Mouse (Mus musculus) limb, embryonic 10.5 days (tissue): Measurements from ENCODE around the gene Pkig. TPM values are rescaled to one million over a fixed set of nuclear protein-coding genes. Genes with fewer than 3 reads are reported as not detected.
"Not testable (repeated sequence)": the region's sequence is repeated elsewhere in the genome, so short reads cannot be mapped to it uniquely, and the experiment has no call there.

Source experiments
- DNase-seq: peaks from one replicate; pipeline ENCODE4 v3.0.0-alpha.2; 2017; ENCODE audit warnings: low spot score
- H3K27ac ChIP-seq: fragments of 300-500 bp; sonication (generic); 2 replicates; pipeline ENCODE4 v1.5.1; 2016; ENCODE audit warnings: mild to moderate bottlenecking
- H3K27me3 ChIP-seq: fragments of 300-500 bp; sonication (generic); 2 replicates; pipeline ENCODE4 v1.6.1; 2016; ENCODE audit warnings: low read depth, mild to moderate bottlenecking; ENCODE audit not compliant: poor library complexity, severe bottlenecking
- H3K36me3 ChIP-seq: fragments of 300-500 bp; sonication (generic); 2 replicates; pipeline ENCODE4 v1.6.1; 2016; ENCODE audit warnings: mild to moderate bottlenecking, moderate library complexity
- H3K4me1 ChIP-seq: fragments of 300-500 bp; sonication (generic); 2 replicates; pipeline ENCODE4 v1.6.1; 2016
- H3K4me3 ChIP-seq: fragments of 300-500 bp; sonication (generic); 2 replicates; pipeline ENCODE4 v1.5.1; 2016; ENCODE audit warnings: mild to moderate bottlenecking, moderate library complexity
- H3K9me3 ChIP-seq: fragments of 300-500 bp; sonication (generic); replicated peaks from 2 replicates; pipeline ENCODE4 v1.6.1; 2016; ENCODE audit warnings: mild to moderate bottlenecking
- WGBS: fragments of 180-500 bp; shearing (Covaris S2); methylation state at CpG from one replicate; pipeline ENCODE4 v1.1.7; 2016; 5-methylcytosine and 5-hydroxymethylcytosine counted together
- polyA plus RNA-seq: library from polyadenylated mRNA; unstranded; fragments of >200 nt; fragmentation: Nextera tagmentation; extraction: Ambion mirVana; gene quantifications from 2 replicates; pipeline ENCODE4 v1.2.1, GENCODE M21; 2016

Pkig gene
- 191 and 204 TPM in 2 replicates for polyA plus RNA-seq

- Histone ChIP-seq H3K36me3 (peaks cover 5% of the 10 kb centered on the region; the same call in 1 of the 2 replicates), H3K4me1 (peaks cover 23% of the 10 kb centered on the region), H3K9me3 (no peaks in the 10 kb centered on the region), H3K27me3 (no peaks in the 10 kb centered on the region), H3K27ac (peak within 1 kb of the TSS; percentile 94), H3K4me3 (peak within 1 kb of the TSS; percentile 74)
- DNase-seq = peak; percentile 94
- under 1% methylated on average over 71 of the region's 71 CpGs for WGBS
Observed at GRCm38 (mm10) chr2:163657975-163658886, at the start of gene Pkig. TSS of gene Pkig (plus strand) at chr2:163658386.

- Histone ChIP-seq H3K27ac (no peak overlapping the region), H3K9me3 (no peaks in the 10 kb centered on the region), H3K4me1 (no peaks in the 10 kb centered on the region), H3K4me3 (no peak overlapping the region), H3K27me3 (no peaks in the 10 kb centered on the region), H3K36me3 (peaks cover 56% of the 10 kb centered on the region)
- no peak for DNase-seq
- 85% methylated on average over 12 of the region's 12 CpGs for WGBS
Observed at GRCm38 (mm10) chr2:163609281-163609975, 48.8 kb upstream of the Pkig start.

- Histone ChIP-seq H3K4me1 (no peaks in the 10 kb centered on the region), H3K27ac (no peak overlapping the region), H3K4me3 (no peak overlapping the region), H3K36me3 (peaks cover 73% of the 10 kb centered on the region), H3K27me3 (no peaks in the 10 kb centered on the region), H3K9me3 (no peaks in the 10 kb centered on the region)
- DNase-seq = no peak
- WGBS = 71% methylated on average over 9 of the region's 9 CpGs
Observed at GRCm38 (mm10) chr2:163611176-163611575, 47.0 kb upstream of the Pkig start.

- no peak overlapping the region for H3K27ac ChIP-seq
- WGBS = 94% methylated on average over 5 of the region's 5 CpGs
- H3K4me3 ChIP-seq = no peak overlapping the region
- H3K36me3 ChIP-seq = peaks cover 86% of the 10 kb centered on the region
- no peak for DNase-seq
- no peaks in the 10 kb centered on the region for H3K4me1 ChIP-seq
- no peaks in the 10 kb centered on the region for H3K27me3 ChIP-seq
- no peaks in the 10 kb centered on the region for H3K9me3 ChIP-seq
Observed at GRCm38 (mm10) chr2:163613206-163613605, 45.0 kb upstream of the Pkig start.

- no peak for DNase-seq
- no peak overlapping the region for H3K4me3 ChIP-seq
- H3K36me3 ChIP-seq = peaks cover 94% of the 10 kb centered on the region
- H3K9me3 ChIP-seq = no peaks in the 10 kb centered on the region
- no peak overlapping the region for H3K27ac ChIP-seq
- no peaks in the 10 kb centered on the region for H3K4me1 ChIP-seq
- 94% methylated on average over 4 of the region's 4 CpGs for WGBS
- no peaks in the 10 kb centered on the region for H3K27me3 ChIP-seq
Observed at GRCm38 (mm10) chr2:163613990-163614389, 44.2 kb upstream of the Pkig start.

- DNase-seq = no peak
- Histone ChIP-seq H3K27ac (no peak overlapping the region), H3K9me3 (no peaks in the 10 kb centered on the region), H3K4me1 (no peaks in the 10 kb centered on the region), H3K36me3 (peaks cover 100% of the 10 kb centered on the region), H3K4me3 (no peak overlapping the region), H3K27me3 (no peaks in the 10 kb centered on the region)
- 95% methylated on average over 9 of the region's 9 CpGs for WGBS
Observed at GRCm38 (mm10) chr2:163615401-163615800, 42.8 kb upstream of the Pkig start.

GRCm38 (mm10) chr2:163615906-163616651 is 42.1 kb upstream of the Pkig start:
- DNase-seq = no peak
- H3K4me3 ChIP-seq = no peak overlapping the region
- H3K27me3 ChIP-seq = no peaks in the 10 kb centered on the region
- H3K9me3 ChIP-seq = no peaks in the 10 kb centered on the region
- WGBS = 88% methylated on average over 4 of the region's 4 CpGs
- no peaks in the 10 kb centered on the region for H3K4me1 ChIP-seq
- peaks cover 100% of the 10 kb centered on the region for H3K36me3 ChIP-seq
- H3K27ac ChIP-seq = no peak overlapping the region

- Histone ChIP-seq H3K27ac (no peak overlapping the region), H3K27me3 (no peaks in the 10 kb centered on the region), H3K36me3 (peaks cover 99% of the 10 kb centered on the region), H3K4me3 (no peak overlapping the region), H3K9me3 (no peaks in the 10 kb centered on the region), H3K4me1 (no peaks in the 10 kb centered on the region)
- WGBS = 88% methylated on average over 3 of the region's 3 CpGs
- DNase-seq = no peak
Observed at GRCm38 (mm10) chr2:163616652-163617227, 41.4 kb upstream of the Pkig start.

- DNase-seq = no peak
- no peaks in the 10 kb centered on the region for H3K4me1 ChIP-seq
- no peak overlapping the region for H3K4me3 ChIP-seq
- no peak overlapping the region for H3K27ac ChIP-seq
- H3K36me3 ChIP-seq = peaks cover 98% of the 10 kb centered on the region
- H3K27me3 ChIP-seq = no peaks in the 10 kb centered on the region
- H3K9me3 ChIP-seq = no peaks in the 10 kb centered on the region
- WGBS = 79% methylated on average over 3 of the region's 3 CpGs
Observed at GRCm38 (mm10) chr2:163617232-163617863, 40.8 kb upstream of the Pkig start.

- Histone ChIP-seq H3K27ac (no peak overlapping the region), H3K27me3 (no peaks in the 10 kb centered on the region), H3K4me3 (no peak overlapping the region), H3K9me3 (no peaks in the 10 kb centered on the region), H3K36me3 (peaks cover 98% of the 10 kb centered on the region), H3K4me1 (no peaks in the 10 kb centered on the region)
- WGBS = 93% methylated on average over 4 of the region's 4 CpGs
- DNase-seq = no peak
Observed at GRCm38 (mm10) chr2:163617874-163618273, 40.3 kb upstream of the Pkig start.

GRCm38 (mm10) chr2:163620451-163620850 is 37.7 kb upstream of the Pkig start:
- no peaks in the 10 kb centered on the region for H3K9me3 ChIP-seq
- no peak overlapping the region for H3K27ac ChIP-seq
- H3K27me3 ChIP-seq = no peaks in the 10 kb centered on the region
- 84% methylated on average over 8 of the region's 8 CpGs for whole genome bisulfite sequencing
- peaks cover 94% of the 10 kb centered on the region for H3K36me3 ChIP-seq
- no peaks in the 10 kb centered on the region for H3K4me1 ChIP-seq
- DNase-seq = no peak
- no peak overlapping the region for H3K4me3 ChIP-seq

- not testable (repeated sequence) for H3K4me1 ChIP-seq, H3K27me3 ChIP-seq, H3K27ac ChIP-seq, H3K4me3 ChIP-seq, H3K9me3 ChIP-seq, DNase-seq
- H3K36me3 ChIP-seq = peaks cover 94% of the 10 kb centered on the region
- 91% methylated on average over 3 of the region's 3 CpGs for WGBS
Observed at GRCm38 (mm10) chr2:163621401-163621800, 36.8 kb upstream of the Pkig start.
